Mouse (Mus musculus): ENCODE data around the gene Gm44502. TPM values are rescaled to one million over a fixed set of nuclear protein-coding genes. Genes with fewer than 3 reads are reported as not detected.

Gene Gm44502
- polyA plus RNA-seq, 1 experiment from 2014 or later, result not detected

- WGBS, result 52% methylated on average over 12 of the region's 12 CpGs
- ATAC-seq, result no peak
These were observed 42.4 kb downstream of the Gm44502 start for GRCm38 (mm10) chr15:89387127-89387526.

GRCm38 (mm10) chr15:89384617-89385016 is 44.9 kb downstream of the Gm44502 start, which contains the start of gene Klhdc7b:
Gene Klhdc7b, plus strand, starts transcription at chr15:89384917.
- Histone ChIP-seq H3K4me1 (peaks cover under 1% of the 10 kb centered on the region), H3K4me2 (no peak within 1 kb of the TSS), H3K36me3 (ENCODE audit: poor library complexity, severe bottlenecking) (no peaks in the 10 kb centered on the region), H3K9ac (no peak within 1 kb of the TSS), H3K27ac (no peak within 1 kb of the TSS), H3K4me3 (no peak within 1 kb of the TSS), H3K9me3 (replicated peaks) (no peaks in the 10 kb centered on the region), H3K27me3 (peaks cover 32% of the 10 kb centered on the region)
- no peak for ATAC-seq
- 94% methylated on average over 7 of the region's 7 CpGs for WGBS

More at GRCm38 (mm10) chr15:89387127-89387526, 42.4 kb downstream of the Gm44502 start:
- Histone ChIP-seq H3K27me3 (peaks cover 15% of the 10 kb centered on the region; the same call in 1 of the 2 replicates), H3K9me3 (replicated peaks) (no peaks in the 10 kb centered on the region), H3K27ac (no peak overlapping the region), H3K4me3 (no peak overlapping the region), H3K4me1 (no peaks in the 10 kb centered on the region), H3K9ac (no peak overlapping the region), H3K36me3 (ENCODE audit: poor library complexity, severe bottlenecking) (no peaks in the 10 kb centered on the region), H3K4me2 (no peak overlapping the region)

GRCm38 (mm10) chr15:89379429-89379828 is 50.1 kb downstream of the Gm44502 start:
- peaks cover 16% of the 10 kb centered on the region for H3K4me1 ChIP-seq
- H3K27ac ChIP-seq, result no peak overlapping the region
- WGBS, result 9% methylated on average over 10 of the region's 10 CpGs
- H3K36me3 ChIP-seq (ENCODE audit: poor library complexity, severe bottlenecking), result no peaks in the 10 kb centered on the region
- H3K27me3 ChIP-seq, result peaks cover 67% of the 10 kb centered on the region
- H3K9ac ChIP-seq, result no peak overlapping the region
- no peak for ATAC-seq
- H3K9me3 ChIP-seq (replicated peaks), result no peaks in the 10 kb centered on the region
- peak overlapping the region; percentile 38 for H3K4me3 ChIP-seq
- H3K4me2 ChIP-seq, result peak overlapping the region; percentile 65

- Histone ChIP-seq H3K9me3 (replicated peaks) (no peaks in the 10 kb centered on the region), H3K9ac (peak within 1 kb of the TSS; percentile 55), H3K36me3 (ENCODE audit: poor library complexity, severe bottlenecking) (no peaks in the 10 kb centered on the region), H3K27ac (no peak within 1 kb of the TSS), H3K4me1 (peaks cover 20% of the 10 kb centered on the region), H3K27me3 (peaks cover 64% of the 10 kb centered on the region), H3K4me2 (peak within 1 kb of the TSS; percentile 65), H3K4me3 (peak within 1 kb of the TSS; percentile 38)
- no peak for ATAC-seq
- WGBS, result under 1% methylated on average over 33 of the region's 33 CpGs
These were observed 50.6 kb downstream of the Gm44502 start, which contains the start of gene Odf3b for GRCm38 (mm10) chr15:89378831-89379401. Gene Odf3b, minus strand, starts transcription at chr15:89379282.

- Histone ChIP-seq H3K4me1 (peaks cover 22% of the 10 kb centered on the region), H3K9me3 (replicated peaks) (no peaks in the 10 kb centered on the region), H3K27me3 (peaks cover 64% of the 10 kb centered on the region), H3K36me3 (ENCODE audit: poor library complexity, severe bottlenecking) (no peaks in the 10 kb centered on the region), H3K4me3 (peak overlapping the region; percentile 38), H3K9ac (peak overlapping the region; percentile 55), H3K4me2 (peak overlapping the region; percentile 65), H3K27ac (no peak overlapping the region)
- no peak for ATAC-seq
- 14% methylated on average over 43 of the region's 46 CpGs for WGBS
These were observed 51.3 kb downstream of the Gm44502 start for GRCm38 (mm10) chr15:89377938-89378828.

GRCm38 (mm10) chr15:89377362-89377761 is 52.1 kb downstream of the Gm44502 start:
- H3K9ac ChIP-seq, result no peak overlapping the region
- WGBS, result 8% methylated on average over 18 of the region's 18 CpGs
- H3K27me3 ChIP-seq, result peaks cover 60% of the 10 kb centered on the region

GRCm38 (mm10) chr15:89376957-89377356 is 52.5 kb downstream of the Gm44502 start, which contains the start of gene Tymp:
Gene Tymp, minus strand, starts transcription at chr15:89377039.
- Histone ChIP-seq H3K27me3 (peaks cover 60% of the 10 kb centered on the region), H3K4me2 (peak within 1 kb of the TSS; percentile 14; the same call in 1 of the 2 replicates), H3K4me1 (peaks cover 31% of the 10 kb centered on the region), H3K36me3 (ENCODE audit: poor library complexity, severe bottlenecking) (peaks cover 9% of the 10 kb centered on the region), H3K9ac (no peak within 1 kb of the TSS), H3K9me3 (replicated peaks) (no peaks in the 10 kb centered on the region), H3K4me3 (no peak within 1 kb of the TSS), H3K27ac (no peak within 1 kb of the TSS)
- 15% methylated on average over 16 of the region's 16 CpGs for WGBS
- no peak for ATAC-seq

More at GRCm38 (mm10) chr15:89377362-89377761, 52.1 kb downstream of the Gm44502 start:
- peaks cover 5% of the 10 kb centered on the region for H3K36me3 ChIP-seq (ENCODE audit: poor library complexity, severe bottlenecking)
- H3K9me3 ChIP-seq (replicated peaks), result no peaks in the 10 kb centered on the region
- no peak overlapping the region for H3K4me3 ChIP-seq
- H3K27ac ChIP-seq, result no peak overlapping the region
- H3K4me1 ChIP-seq, result peaks cover 31% of the 10 kb centered on the region
- ATAC-seq, result no peak
- H3K4me2 ChIP-seq, result peak overlapping the region; percentile 14; the same call in 1 of the 2 replicates

- Histone ChIP-seq H3K27me3 (peaks cover 55% of the 10 kb centered on the region), H3K4me3 (no peak overlapping the region), H3K4me1 (peaks cover 31% of the 10 kb centered on the region), H3K9me3 (replicated peaks) (no peaks in the 10 kb centered on the region), H3K4me2 (no peak overlapping the region), H3K9ac (no peak overlapping the region), H3K27ac (no peak overlapping the region), H3K36me3 (ENCODE audit: poor library complexity, severe bottlenecking) (peaks cover 18% of the 10 kb centered on the region)
- 85% methylated on average over 7 of the region's 7 CpGs for WGBS
- ATAC-seq, result no peak
These were observed 53.5 kb downstream of the Gm44502 start for GRCm38 (mm10) chr15:89376040-89376439.

GRCm38 (mm10) chr15:89374801-89375534 is 54.5 kb downstream of the Gm44502 start:
- no peak overlapping the region for H3K27ac ChIP-seq
- H3K9me3 ChIP-seq (replicated peaks), result no peaks in the 10 kb centered on the region
- H3K9ac ChIP-seq, result no peak overlapping the region
- no peak for ATAC-seq
- H3K36me3 ChIP-seq (ENCODE audit: poor library complexity, severe bottlenecking), result peaks cover 29% of the 10 kb centered on the region
- H3K4me3 ChIP-seq, result no peak overlapping the region
- peaks cover 46% of the 10 kb centered on the region for H3K27me3 ChIP-seq
- WGBS, result 92% methylated on average over 17 of the region's 17 CpGs
- H3K4me2 ChIP-seq, result no peak overlapping the region
- H3K4me1 ChIP-seq, result peaks cover 31% of the 10 kb centered on the region

- Histone ChIP-seq H3K4me3 (peak overlapping the region; percentile 70), H3K4me1 (peaks cover 28% of the 10 kb centered on the region), H3K36me3 (ENCODE audit: poor library complexity, severe bottlenecking) (peaks cover 35% of the 10 kb centered on the region), H3K27me3 (peaks cover 40% of the 10 kb centered on the region), H3K9me3 (replicated peaks) (no peaks in the 10 kb centered on the region), H3K27ac (peak overlapping the region; percentile 93; the same call in 1 of the 2 replicates), H3K4me2 (peak overlapping the region; percentile 71), H3K9ac (peak overlapping the region; percentile 87)
- WGBS, result 52% methylated on average over 9 of the region's 9 CpGs
- no peak for ATAC-seq
These were observed 55.2 kb downstream of the Gm44502 start for GRCm38 (mm10) chr15:89374340-89374739.

- under 1% methylated on average over 42 of the region's 42 CpGs for WGBS
- peaks cover 35% of the 10 kb centered on the region for H3K27me3 ChIP-seq
- peak within 1 kb of the TSS; percentile 71 for H3K4me2 ChIP-seq
- peaks cover 22% of the 10 kb centered on the region for H3K4me1 ChIP-seq
- peak within 1 kb of the TSS; percentile 87 for H3K9ac ChIP-seq
- ATAC-seq, result peak; percentile 88
- H3K4me3 ChIP-seq, result peak within 1 kb of the TSS; percentile 70
- H3K9me3 ChIP-seq (replicated peaks), result no peaks in the 10 kb centered on the region
- H3K27ac ChIP-seq, result peak within 1 kb of the TSS; percentile 93
- H3K36me3 ChIP-seq (ENCODE audit: poor library complexity, severe bottlenecking), result peaks cover 40% of the 10 kb centered on the region
These were observed 55.7 kb downstream of the Gm44502 start, which contains the start of gene Sco2 for GRCm38 (mm10) chr15:89373762-89374248. Gene Sco2, minus strand, starts transcription at chr15:89373846.
